Mouse (Mus musculus): ENCODE results near the gene Sde2. TPM values are rescaled to one million over a fixed set of nuclear protein-coding genes. Genes with fewer than 3 reads are reported as not detected.

Sde2 gene
- polyA plus RNA-seq (2012; fragmentation: generic; extraction: Trizol) = 15.3 TPM

- Histone ChIP-seq H3ac (ENCODE audit: control insufficient read depth, insufficient read length) (peak within 1 kb of the TSS; percentile 33), H3K79me2 (ENCODE audit: control insufficient read depth, insufficient read depth) (peaks cover 44% of the 10 kb centered on the region), H3K36me3 (ENCODE audit: control insufficient read depth, insufficient read depth) (peaks cover 7% of the 10 kb centered on the region), H3K4me2 (ENCODE audit: low read depth) (peak within 1 kb of the TSS; percentile 97), H3K27me3 (ENCODE audit: control insufficient read depth, insufficient read depth, insufficient read length) (no peaks in the 10 kb centered on the region), H3K4me3 (peak within 1 kb of the TSS; percentile 59)
- peak; percentile 93 for TF ChIP-seq POLR2A (IDR thresholded peaks at IDR 0.05; ENCODE audit: insufficient read length, low read depth)
- TF ChIP-seq MAX (IDR thresholded peaks at IDR 0.05; ENCODE audit: low read depth) = no peak
- peak in 2 of 3 experiments; percentile 26 to 34 for TF ChIP-seq MYOD1 (IDR thresholded peaks at IDR 0.05; ENCODE audit: control insufficient read depth in 1 of 3, insufficient read length in 2 of 3, low read depth in 2 of 3)
- TF ChIP-seq E2F4 (IDR thresholded peaks at IDR 0.05; ENCODE audit: insufficient read depth) = no peak
- TF ChIP-seq MYOG (IDR thresholded peaks at IDR 0.05; ENCODE audit: control insufficient read depth in 1 of 3, insufficient read depth in 1 of 3, insufficient read length in 2 of 3, low read depth in 2 of 3) = peak in 1 of 3 experiments; percentile 46
- TF ChIP-seq REST (IDR thresholded peaks at IDR 0.05; ENCODE audit: insufficient read depth, insufficient read length) = peak; percentile 41
- TF ChIP-seq USF1 (IDR thresholded peaks at IDR 0.05; ENCODE audit: low read depth) = peak; percentile 99
- no peak for TF ChIP-seq TCF12 (IDR thresholded peaks at IDR 0.05; ENCODE audit: insufficient read depth, poor library complexity, severe bottlenecking)
- TF ChIP-seq SRF (IDR thresholded peaks at IDR 0.05; ENCODE audit: control insufficient read depth, insufficient read length, low read depth) = peak; percentile 83
- TF ChIP-seq POLR2AphosphoS2 (IDR thresholded peaks at IDR 0.05; ENCODE audit: insufficient read length, low read depth) = peak; percentile 99
- no peak for TF ChIP-seq TCF3 (IDR thresholded peaks at IDR 0.05; ENCODE audit: insufficient read length, low read depth)
These were observed at the start of gene Sde2 for GRCm38 (mm10) chr1:180850316-180851270. TSS of gene Sde2 (plus strand) at chr1:180851127.

GRCm38 (mm10) chr1:180801466-180801994 lies 49.4 kb upstream of the Sde2 start:
- no peak overlapping the region for H3K4me3 ChIP-seq
- no peak overlapping the region for H3ac ChIP-seq (ENCODE audit: control insufficient read depth, insufficient read length)
- H3K36me3 ChIP-seq (ENCODE audit: control insufficient read depth, insufficient read depth) = peaks cover 50% of the 10 kb centered on the region
- no peaks in the 10 kb centered on the region for H3K27me3 ChIP-seq (ENCODE audit: control insufficient read depth, insufficient read depth, insufficient read length)
- peaks cover 9% of the 10 kb centered on the region for H3K79me2 ChIP-seq (ENCODE audit: control insufficient read depth, insufficient read depth)
- H3K4me2 ChIP-seq (ENCODE audit: low read depth) = no peak overlapping the region
- TF ChIP-seq MYOD1 (IDR thresholded peaks at IDR 0.05; ENCODE audit: control insufficient read depth in 1 of 3, insufficient read length in 2 of 3, low read depth in 2 of 3) (no peak), TCF12 (IDR thresholded peaks at IDR 0.05; ENCODE audit: insufficient read depth, poor library complexity, severe bottlenecking) (no peak), TCF3 (IDR thresholded peaks at IDR 0.05; ENCODE audit: insufficient read length, low read depth) (no peak), POLR2A (IDR thresholded peaks at IDR 0.05; ENCODE audit: insufficient read length, low read depth) (no peak), SRF (IDR thresholded peaks at IDR 0.05; ENCODE audit: control insufficient read depth, insufficient read length, low read depth) (no peak), MYOG (IDR thresholded peaks at IDR 0.05; ENCODE audit: control insufficient read depth in 1 of 3, insufficient read depth in 1 of 3, insufficient read length in 2 of 3, low read depth in 2 of 3) (no peak), USF1 (IDR thresholded peaks at IDR 0.05; ENCODE audit: low read depth) (no peak), E2F4 (IDR thresholded peaks at IDR 0.05; ENCODE audit: insufficient read depth) (no peak)

GRCm38 (mm10) chr1:180803881-180804280 lies 47.0 kb upstream of the Sde2 start:
- Histone ChIP-seq H3K79me2 (ENCODE audit: control insufficient read depth, insufficient read depth) (peaks cover 27% of the 10 kb centered on the region), H3K4me3 (no peak overlapping the region), H3ac (ENCODE audit: control insufficient read depth, insufficient read length) (no peak overlapping the region), H3K4me2 (ENCODE audit: low read depth) (no peak overlapping the region), H3K36me3 (ENCODE audit: control insufficient read depth, insufficient read depth) (peaks cover 73% of the 10 kb centered on the region), H3K27me3 (ENCODE audit: control insufficient read depth, insufficient read depth, insufficient read length) (no peaks in the 10 kb centered on the region)
- TF ChIP-seq TCF3 (IDR thresholded peaks at IDR 0.05; ENCODE audit: insufficient read length, low read depth) = no peak
- no peak for TF ChIP-seq CEBPB (IDR thresholded peaks at IDR 0.05; ENCODE audit: insufficient read depth, poor library complexity, severe bottlenecking)
- no peak for TF ChIP-seq SRF (IDR thresholded peaks at IDR 0.05; ENCODE audit: control insufficient read depth, insufficient read length, low read depth)
- no peak for TF ChIP-seq TCF12 (IDR thresholded peaks at IDR 0.05; ENCODE audit: insufficient read depth, poor library complexity, severe bottlenecking)
- no peak for TF ChIP-seq E2F4 (IDR thresholded peaks at IDR 0.05; ENCODE audit: insufficient read depth)

GRCm38 (mm10) chr1:180808831-180809230 lies 42.1 kb upstream of the Sde2 start:
- no peak overlapping the region for H3ac ChIP-seq (ENCODE audit: control insufficient read depth, insufficient read length)
- H3K4me3 ChIP-seq = no peak overlapping the region
- H3K4me2 ChIP-seq (ENCODE audit: low read depth) = no peak overlapping the region
- TF ChIP-seq MYOD1 (IDR thresholded peaks at IDR 0.05; ENCODE audit: control insufficient read depth in 1 of 3, insufficient read length in 2 of 3, low read depth in 2 of 3) (no peak), CEBPB (IDR thresholded peaks at IDR 0.05; ENCODE audit: insufficient read depth, poor library complexity, severe bottlenecking) (no peak), POLR2AphosphoS2 (IDR thresholded peaks at IDR 0.05; ENCODE audit: insufficient read length, low read depth) (peak; percentile 43), MAX (IDR thresholded peaks at IDR 0.05; ENCODE audit: low read depth) (no peak), USF1 (IDR thresholded peaks at IDR 0.05; ENCODE audit: low read depth) (no peak)
- peaks cover 67% of the 10 kb centered on the region for H3K79me2 ChIP-seq (ENCODE audit: control insufficient read depth, insufficient read depth)
- no peaks in the 10 kb centered on the region for H3K27me3 ChIP-seq (ENCODE audit: control insufficient read depth, insufficient read depth, insufficient read length)
- peaks cover 68% of the 10 kb centered on the region for H3K36me3 ChIP-seq (ENCODE audit: control insufficient read depth, insufficient read depth)

- no peak for TF ChIP-seq SRF (IDR thresholded peaks at IDR 0.05; ENCODE audit: control insufficient read depth, insufficient read length, low read depth)
- no peak for TF ChIP-seq E2F4 (IDR thresholded peaks at IDR 0.05; ENCODE audit: insufficient read depth)
- no peak for TF ChIP-seq TCF3 (IDR thresholded peaks at IDR 0.05; ENCODE audit: insufficient read length, low read depth)
- no peak for TF ChIP-seq POLR2AphosphoS2 (IDR thresholded peaks at IDR 0.05; ENCODE audit: insufficient read length, low read depth)
- TF ChIP-seq REST (IDR thresholded peaks at IDR 0.05; ENCODE audit: insufficient read depth, insufficient read length) = no peak
- TF ChIP-seq MYOD1 (IDR thresholded peaks at IDR 0.05; ENCODE audit: control insufficient read depth in 1 of 3, insufficient read length in 2 of 3, low read depth in 2 of 3) = no peak
- no peak for TF ChIP-seq POLR2A (IDR thresholded peaks at IDR 0.05; ENCODE audit: insufficient read length, low read depth)
- TF ChIP-seq MYOG (IDR thresholded peaks at IDR 0.05; ENCODE audit: control insufficient read depth in 1 of 3, insufficient read depth in 1 of 3, insufficient read length in 2 of 3, low read depth in 2 of 3) = no peak
- TF ChIP-seq USF1 (IDR thresholded peaks at IDR 0.05; ENCODE audit: low read depth) = no peak
- no peak for TF ChIP-seq TCF12 (IDR thresholded peaks at IDR 0.05; ENCODE audit: insufficient read depth, poor library complexity, severe bottlenecking)
- TF ChIP-seq MAX (IDR thresholded peaks at IDR 0.05; ENCODE audit: low read depth) = no peak
- H3K4me2 ChIP-seq (ENCODE audit: low read depth) = peak overlapping the region; percentile 92
- peak overlapping the region; percentile 96 for H3K4me3 ChIP-seq
- H3K27me3 ChIP-seq (ENCODE audit: control insufficient read depth, insufficient read depth, insufficient read length) = no peaks in the 10 kb centered on the region
- H3K79me2 ChIP-seq (ENCODE audit: control insufficient read depth, insufficient read depth) = peaks cover 61% of the 10 kb centered on the region
- no peak overlapping the region for H3ac ChIP-seq (ENCODE audit: control insufficient read depth, insufficient read length)
- H3K36me3 ChIP-seq (ENCODE audit: control insufficient read depth, insufficient read depth) = peaks cover 46% of the 10 kb centered on the region
These were observed 40.0 kb upstream of the Sde2 start for GRCm38 (mm10) chr1:180810976-180811375.

Data from myocyte (in vitro differentiated cells).